Mouse (Mus musculus) kidney, embryonic 15.5 days (tissue): ENCODE measurements around the gene Mapkap1. TPM values are rescaled to one million over a fixed set of nuclear protein-coding genes. Genes with fewer than 3 reads are reported as not detected.

Source experiments
- ATAC-seq: fragments of 200-750 bp; cut with Nextera tagmentation; replicated peaks from 2 replicates; pipeline ENCODE4 v1.8.0; 2017; ENCODE audit warnings: moderate TSS enrichment; ENCODE audit not compliant: low FRiP score
- H3K27ac ChIP-seq: fragments of 300-500 bp; sonication (generic); 2 replicates; pipeline ENCODE4 v1.5.1; 2015; ENCODE audit warnings: mild to moderate bottlenecking, inconsistent platforms
- H3K27me3 ChIP-seq: fragments of 300-500 bp; sonication (generic); 2 replicates; pipeline ENCODE4 v1.6.1; 2015; ENCODE audit warnings: inconsistent platforms
- H3K36me3 ChIP-seq: fragments of 300-500 bp; sonication (generic); 2 replicates; pipeline ENCODE4 v1.6.1; 2015; ENCODE audit warnings: inconsistent platforms
- H3K4me1 ChIP-seq: fragments of 300-500 bp; sonication (generic); 2 replicates; pipeline ENCODE4 v1.6.1; 2015; ENCODE audit warnings: inconsistent platforms
- H3K4me2 ChIP-seq: fragments of 300-500 bp; sonication (generic); 2 replicates; pipeline ENCODE4 v1.6.1; 2015; ENCODE audit warnings: moderate library complexity, mild to moderate bottlenecking, inconsistent platforms
- H3K4me3 ChIP-seq: fragments of 300-500 bp; sonication (generic); replicated peaks from 2 replicates; pipeline ENCODE4 v1.5.1; 2015; ENCODE audit warnings: mild to moderate bottlenecking, inconsistent platforms
- H3K9ac ChIP-seq: fragments of 300-500 bp; sonication (generic); 2 replicates; pipeline ENCODE4 v1.6.1; 2015; ENCODE audit warnings: mild to moderate bottlenecking, inconsistent platforms
- H3K9me3 ChIP-seq: fragments of 300-500 bp; sonication (generic); replicated peaks from 2 replicates; pipeline ENCODE4 v1.6.1; 2016; ENCODE audit warnings: inconsistent platforms
- WGBS: fragments of 180-500 bp; shearing (Covaris S2); methylation state at CpG from one replicate; pipeline ENCODE4 v1.1.7; 2015; ENCODE audit warnings: mixed read lengths; 5-methylcytosine and 5-hydroxymethylcytosine counted together
- polyA plus RNA-seq: library from polyadenylated mRNA; unstranded; fragments of >200 nt; fragmentation: Nextera tagmentation; extraction: Ambion mirVana; gene quantifications from 2 replicates; pipeline ENCODE4 v1.2.1, GENCODE M21; 2015

Mapkap1 gene
- polyA plus RNA-seq, 1 experiment from 2014 or later = 86.4 TPM

- Histone ChIP-seq H3K9ac (no peak overlapping the region), H3K36me3 (no peaks in the 10 kb centered on the region), H3K4me2 (no peak overlapping the region), H3K9me3 (no peaks in the 10 kb centered on the region), H3K27ac (no peak overlapping the region), H3K4me3 (no peak overlapping the region), H3K27me3 (no peaks in the 10 kb centered on the region), H3K4me1 (0 out of 2 replicates have a peak, but pooled peaks cover 15% of the 10 kb centered on the region)
- ATAC-seq = no peak
These were observed 157.3 kb downstream of the Mapkap1 start for GRCm38 (mm10) chr2:34563865-34564264.

GRCm38 (mm10) chr2:34566146-34566545 is 159.6 kb downstream of the Mapkap1 start:
- Histone ChIP-seq H3K36me3 (0 out of 2 replicates have a peak, but pooled peaks cover 3% of the 10 kb centered on the region), H3K27ac (no peak overlapping the region), H3K9me3 (no peaks in the 10 kb centered on the region), H3K9ac (no peak overlapping the region), H3K27me3 (no peaks in the 10 kb centered on the region), H3K4me3 (no peak overlapping the region), H3K4me1 (peaks cover 23% of the 10 kb centered on the region), H3K4me2 (no peak overlapping the region)
- no peak for ATAC-seq
- WGBS = 74% methylated on average over 4 of the region's 4 CpGs

- H3K9ac ChIP-seq = no peak overlapping the region
- H3K4me1 ChIP-seq = peaks cover 23% of the 10 kb centered on the region
- no peak overlapping the region for H3K27ac ChIP-seq
- H3K4me3 ChIP-seq = no peak overlapping the region
- H3K36me3 ChIP-seq = 0 out of 2 replicates have a peak, but pooled peaks cover 3% of the 10 kb centered on the region
- H3K4me2 ChIP-seq = no peak overlapping the region
- H3K9me3 ChIP-seq = no peaks in the 10 kb centered on the region
- H3K27me3 ChIP-seq = peaks cover 2% of the 10 kb centered on the region; the same call in 1 of the 2 replicates
- 58% methylated on average over 1 of the region's 1 CpGs for WGBS
- ATAC-seq = no peak
These were observed 160.0 kb downstream of the Mapkap1 start for GRCm38 (mm10) chr2:34566601-34567000.

GRCm38 (mm10) chr2:34569131-34569530 is 162.6 kb downstream of the Mapkap1 start:
- Histone ChIP-seq H3K27ac (no peak overlapping the region), H3K4me3 (no peak overlapping the region), H3K9ac (no peak overlapping the region), H3K27me3 (peaks cover 5% of the 10 kb centered on the region; the same call in 1 of the 2 replicates), H3K4me2 (no peak overlapping the region), H3K4me1 (peaks cover 44% of the 10 kb centered on the region), H3K9me3 (no peaks in the 10 kb centered on the region), H3K36me3 (0 out of 2 replicates have a peak, but pooled peaks cover 3% of the 10 kb centered on the region)
- ATAC-seq = no peak
- 86% methylated on average over 5 of the region's 5 CpGs for WGBS

- 0 out of 2 replicates have a peak, but pooled peaks cover 3% of the 10 kb centered on the region for H3K36me3 ChIP-seq
These were observed 163.8 kb downstream of the Mapkap1 start for GRCm38 (mm10) chr2:34570378-34570777.

GRCm38 (mm10) chr2:34571096-34571495 is 164.5 kb downstream of the Mapkap1 start:
- no peak overlapping the region for H3K9ac ChIP-seq
- peaks cover 5% of the 10 kb centered on the region; the same call in 1 of the 2 replicates for H3K27me3 ChIP-seq
- 56% methylated on average over 1 of the region's 1 CpGs for WGBS
- no peak overlapping the region for H3K4me3 ChIP-seq
- no peaks in the 10 kb centered on the region for H3K9me3 ChIP-seq
- 0 out of 2 replicates have a peak, but pooled peaks cover 3% of the 10 kb centered on the region for H3K36me3 ChIP-seq
- H3K27ac ChIP-seq = no peak overlapping the region
- H3K4me2 ChIP-seq = no peak overlapping the region
- peaks cover 48% of the 10 kb centered on the region for H3K4me1 ChIP-seq
- ATAC-seq = no peak

More at GRCm38 (mm10) chr2:34570378-34570777, 163.8 kb downstream of the Mapkap1 start:
- Histone ChIP-seq H3K27me3 (peaks cover 5% of the 10 kb centered on the region; the same call in 1 of the 2 replicates), H3K4me1 (peaks cover 49% of the 10 kb centered on the region), H3K27ac (no peak overlapping the region), H3K4me2 (no peak overlapping the region), H3K9me3 (no peaks in the 10 kb centered on the region), H3K4me3 (no peak overlapping the region), H3K9ac (no peak overlapping the region)
- WGBS = 27% methylated on average over 6 of the region's 6 CpGs
- no peak for ATAC-seq

- Histone ChIP-seq H3K27ac (no peak overlapping the region), H3K4me3 (no peak overlapping the region), H3K9me3 (no peaks in the 10 kb centered on the region), H3K27me3 (peaks cover 5% of the 10 kb centered on the region; the same call in 1 of the 2 replicates), H3K9ac (no peak overlapping the region), H3K4me2 (no peak overlapping the region), H3K4me1 (peaks cover 45% of the 10 kb centered on the region), H3K36me3 (0 out of 2 replicates have a peak, but pooled peaks cover 3% of the 10 kb centered on the region)
- ATAC-seq = peak; percentile 70; the same call in 1 of the 2 replicates
- 11% methylated on average over 4 of the region's 4 CpGs for WGBS
These were observed 166.5 kb downstream of the Mapkap1 start for GRCm38 (mm10) chr2:34573073-34573472.

- Histone ChIP-seq H3K9me3 (no peaks in the 10 kb centered on the region), H3K4me2 (no peak overlapping the region), H3K27ac (no peak overlapping the region), H3K27me3 (no peaks in the 10 kb centered on the region), H3K4me1 (peaks cover 15% of the 10 kb centered on the region), H3K9ac (no peak overlapping the region), H3K36me3 (peaks cover 39% of the 10 kb centered on the region), H3K4me3 (no peak overlapping the region)
- WGBS = 81% methylated on average over 8 of the region's 8 CpGs
- ATAC-seq = no peak
These were observed 182.0 kb downstream of the Mapkap1 start for GRCm38 (mm10) chr2:34588546-34588945.

GRCm38 (mm10) chr2:34591721-34592360 is 185.3 kb downstream of the Mapkap1 start:
- Histone ChIP-seq H3K36me3 (peaks cover 6% of the 10 kb centered on the region; the same call in 1 of the 2 replicates), H3K27me3 (no peaks in the 10 kb centered on the region), H3K4me1 (peaks cover 23% of the 10 kb centered on the region), H3K9me3 (no peaks in the 10 kb centered on the region), H3K9ac (no peak overlapping the region), H3K27ac (peak overlapping the region; percentile 69), H3K4me3 (no peak overlapping the region), H3K4me2 (no peak overlapping the region)
- WGBS = 53% methylated on average over 16 of the region's 16 CpGs
- no peak for ATAC-seq

GRCm38 (mm10) chr2:34592361-34592960 is 185.9 kb downstream of the Mapkap1 start:
- no peak overlapping the region for H3K9ac ChIP-seq
- WGBS = 34% methylated on average over 8 of the region's 8 CpGs
- no peaks in the 10 kb centered on the region for H3K27me3 ChIP-seq
- H3K27ac ChIP-seq = peak overlapping the region; percentile 69; the same call in 1 of the 2 replicates
- no peaks in the 10 kb centered on the region for H3K9me3 ChIP-seq
- H3K4me3 ChIP-seq = no peak overlapping the region
- peak; percentile 77; the same call in 1 of the 2 replicates for ATAC-seq
- peaks cover 23% of the 10 kb centered on the region for H3K4me1 ChIP-seq
- no peak overlapping the region for H3K4me2 ChIP-seq
- 0 out of 2 replicates have a peak, but pooled peaks cover 3% of the 10 kb centered on the region for H3K36me3 ChIP-seq

GRCm38 (mm10) chr2:34594001-34594400 is 187.4 kb downstream of the Mapkap1 start:
- Histone ChIP-seq H3K4me3 (no peak overlapping the region), H3K27me3 (no peaks in the 10 kb centered on the region), H3K27ac (no peak overlapping the region), H3K4me1 (peaks cover 27% of the 10 kb centered on the region), H3K9ac (no peak overlapping the region), H3K36me3 (peaks cover 11% of the 10 kb centered on the region; the same call in 1 of the 2 replicates), H3K9me3 (no peaks in the 10 kb centered on the region), H3K4me2 (no peak overlapping the region)
- 83% methylated on average over 5 of the region's 5 CpGs for WGBS
- ATAC-seq = no peak

- no peak overlapping the region for H3K9ac ChIP-seq
- no peaks in the 10 kb centered on the region for H3K27me3 ChIP-seq
- no peak overlapping the region for H3K27ac ChIP-seq
- H3K4me1 ChIP-seq = peaks cover 50% of the 10 kb centered on the region
- no peak overlapping the region for H3K4me2 ChIP-seq
- ATAC-seq = no peak
- H3K36me3 ChIP-seq = peaks cover 12% of the 10 kb centered on the region; the same call in 1 of the 2 replicates
- no peaks in the 10 kb centered on the region for H3K9me3 ChIP-seq
- 52% methylated on average over 5 of the region's 5 CpGs for WGBS
- H3K4me3 ChIP-seq = no peak overlapping the region
These were observed 193.2 kb downstream of the Mapkap1 start for GRCm38 (mm10) chr2:34599606-34600255.
